In genomic region chr8:45658458-45659325, GRCm38 (mm10) we compare ENCODE assay signal across 8 mouse cellular contexts.
A peak's percentile ranks its signal among the peaks of the same experiment; 100 is the strongest.
DNase-seq lines count a peak whose midpoint lies in the region; ATAC-seq and TF ChIP-seq lines count a peak whose summit lies in the region.

No protein-coding gene starts in this region.

- no peaks in the 10 kb centered on the region for H3K27me3 ChIP-seq in embryonic facial prominence, embryonic 10.5 days (replicated peaks; ENCODE audit: low read depth, poor library complexity, severe bottlenecking)
- no peaks in the 10 kb centered on the region for H3K27me3 ChIP-seq in intestine, embryonic 15.5 days (replicated peaks)

- H3K9me3 ChIP-seq in embryonic facial prominence, embryonic 10.5 days: no peaks in the 10 kb centered on the region
- no peaks in the 10 kb centered on the region for H3K9me3 ChIP-seq in intestine, embryonic 15.5 days

- H3K4me3 ChIP-seq in gastrocnemius, adult 2 months: peak overlapping the region; percentile 67
- H3K4me3 ChIP-seq in embryonic facial prominence, embryonic 10.5 days: peak overlapping the region; percentile 34
- peak overlapping the region; percentile 6; the same call in 1 of the 2 replicates for H3K4me3 ChIP-seq in intestine, embryonic 15.5 days (replicated peaks)

- peak; percentile 29 for DNase-seq in gastrocnemius, adult 2 months
- no peak for DNase-seq in gastrocnemius, adult 8-10 months (ENCODE audit: low spot score in 2 of 2)
- DNase-seq in embryonic facial prominence, embryonic 10.5 days (ENCODE audit: low spot score): peak; percentile 39
- peak; percentile 10 for DNase-seq in mesoderm, embryonic 11.5 days (ENCODE audit: low read depth, low spot score)
- no peak for DNase-seq in thymus, postnatal 4 days
- no peak for DNase-seq in spleen, postnatal 4 days (ENCODE audit: low spot score in 2 of 2)
- DNase-seq in gastrocnemius, postnatal 36 days: no peak

- peak overlapping the region; percentile 33 for H3K4me2 ChIP-seq in intestine, embryonic 15.5 days (replicated peaks)

- no peaks in the 10 kb centered on the region for H3K36me3 ChIP-seq in embryonic facial prominence, embryonic 10.5 days (replicated peaks)
- H3K36me3 ChIP-seq in intestine, embryonic 15.5 days: no peaks in the 10 kb centered on the region

- intact Hi-C loops in gastrocnemius, adult 2 months (cut with DNase I): no loop called here
- intact Hi-C loops in gastrocnemius, postnatal 36 days (cut with DNase I): no loop called here

- WGBS in embryonic facial prominence, embryonic 10.5 days: 21% methylated on average over 18 of the region's 18 CpGs
- 20% methylated on average over 18 of the region's 18 CpGs for WGBS in intestine, embryonic 15.5 days

- no peak for TF ChIP-seq CTCF in gastrocnemius, adult 2 months (IDR thresholded peaks at IDR 0.05)

- peaks cover 56% of the 10 kb centered on the region for H3K4me1 ChIP-seq in embryonic facial prominence, embryonic 10.5 days
- H3K4me1 ChIP-seq in intestine, embryonic 15.5 days (replicated peaks): peaks cover 16% of the 10 kb centered on the region

- ATAC-seq in intestine, embryonic 15.5 days: peak; percentile 77

- H3K9ac ChIP-seq in intestine, embryonic 15.5 days: no peak overlapping the region

- peak overlapping the region; percentile 85 for H3K27ac ChIP-seq in gastrocnemius, adult 2 months
- H3K27ac ChIP-seq in embryonic facial prominence, embryonic 10.5 days (replicated peaks): no peak overlapping the region; the same call in 1 of the 2 replicates
- peak overlapping the region; percentile 56 for H3K27ac ChIP-seq in intestine, embryonic 15.5 days

Comparison
In these comparisons a context has a peak if more than half of its experiments do, and no peak if none do; other contexts are left out.
1. DNase-seq: peak in gastrocnemius, adult 2 months (single experiment), embryonic facial prominence, embryonic 10.5 days (single experiment) and mesoderm, embryonic 11.5 days (single experiment); none in gastrocnemius, adult 8-10 months (0 of 2), thymus, postnatal 4 days (single experiment), spleen, postnatal 4 days (0 of 2) and gastrocnemius, postnatal 36 days (0 of 2).
2. H3K4me3 ChIP-seq: peak in every context shown above with its lines; median percentile 67 in gastrocnemius, adult 2 months; 34 in embryonic facial prominence, embryonic 10.5 days; 6 in intestine, embryonic 15.5 days.